Mouse (Mus musculus) MEL (cell line): ENCODE measurements around the gene Tlk2. TPM values are rescaled to one million over a fixed set of nuclear protein-coding genes. Genes with fewer than 3 reads are reported as not detected.
A peak's percentile ranks its signal among the peaks of the same experiment; 100 is the strongest.

Experiments
- DNase-seq: peaks from one replicate; pipeline ENCODE4 v3.0.0; 2011; ENCODE audit warnings: low read depth, low spot score
- H3K27ac ChIP-seq: 2 replicates; pipeline ENCODE4 v1.5.1; 2012; ENCODE audit warnings: low read depth, mild to moderate bottlenecking, control low read depth, low read length, moderate library complexity; ENCODE audit not compliant: control insufficient read depth
- H3K27me3 ChIP-seq, 2 experiments: fragments of 150-350 bp in 1 of 2; sonication (generic) in 1 of 2; 2 replicates each; pipeline ENCODE4 v1.6.1; 2012; ENCODE audit warnings: low read length in 2 of 2, mild to moderate bottlenecking in 2 of 2, improper control_type of control experiment in 1 of 2, moderate library complexity in 1 of 2; ENCODE audit not compliant: insufficient read depth in 2 of 2, control insufficient read depth in 1 of 2
- H3K36me3 ChIP-seq, 2 experiments: 2 replicates each; pipeline ENCODE4 v1.6.1; 2012 to 2014; ENCODE audit warnings: low read length in 2 of 2, improper control_type of control experiment in 1 of 2, inconsistent platforms in 1 of 2, mild to moderate bottlenecking in 1 of 2; ENCODE audit not compliant: insufficient read depth in 2 of 2, control insufficient read depth in 1 of 2
- H3K4me1 ChIP-seq, 2 experiments: fragments of 150-350 bp in 1 of 2; sonication (generic) in 1 of 2; 2 replicates each; pipeline ENCODE4 v1.6.1; 2012; ENCODE audit warnings: low read length in 2 of 2, improper control_type of control experiment in 1 of 2, mild to moderate bottlenecking in 1 of 2; ENCODE audit not compliant: insufficient read depth in 2 of 2, control insufficient read depth in 1 of 2
- H3K4me3 ChIP-seq, 2 experiments: fragments of 150-350 bp in 1 of 2; sonication (generic) in 1 of 2; 2 replicates each; pipeline ENCODE4 v1.5.1; 2012; ENCODE audit warnings: low read depth in 2 of 2, low read length in 2 of 2, mild to moderate bottlenecking in 2 of 2, moderate library complexity in 2 of 2, control low read depth in 1 of 2, improper control_type of control experiment in 1 of 2; ENCODE audit not compliant: control insufficient read depth in 1 of 2, insufficient read depth in 1 of 2
- H3K79me2 ChIP-seq: 2 replicates; pipeline ENCODE4 v1.6.1; 2012; ENCODE audit warnings: mild to moderate bottlenecking, low read length, moderate library complexity; ENCODE audit not compliant: control insufficient read depth, poor library complexity, insufficient read depth
- H3K9ac ChIP-seq: 2 replicates; pipeline ENCODE4 v1.6.1; 2012; ENCODE audit warnings: low read depth, mild to moderate bottlenecking, control low read depth, low read length, moderate library complexity; ENCODE audit not compliant: control insufficient read depth, poor library complexity, severe bottlenecking
- H3K9me3 ChIP-seq: fragments of 150-350 bp; sonication (generic); replicated peaks from 2 replicates; pipeline ENCODE4 v1.6.1; 2012; ENCODE audit warnings: mild to moderate bottlenecking, low read length, improper control_type of control experiment, moderate library complexity; ENCODE audit not compliant: insufficient read depth
- ELF1 ChIP-seq: IDR thresholded peaks from 2 replicates; pipeline ENCODE4 v1.6.1; 2014; ENCODE audit warnings: low read depth, mild to moderate bottlenecking, inconsistent platforms, low read length, improper control_type of control experiment, moderate library complexity
- EP300 ChIP-seq, 2 experiments: IDR thresholded peaks; 2 replicates each; pipeline ENCODE4 v1.6.1; 2011; ENCODE audit warnings: improper control_type of control experiment in 2 of 2, low read length in 2 of 2, low read depth in 1 of 2, mild to moderate bottlenecking in 1 of 2
- ETS1 ChIP-seq: IDR thresholded peaks from 2 replicates; pipeline ENCODE4 v1.6.1; 2012; ENCODE audit warnings: low read depth, mild to moderate bottlenecking, inconsistent platforms, low read length, improper control_type of control experiment, moderate library complexity
- GATA1 ChIP-seq: IDR thresholded peaks from 2 replicates; pipeline ENCODE4 v1.6.1; 2011; ENCODE audit warnings: low read depth, low read length, improper control_type of control experiment
- HCFC1 ChIP-seq: IDR thresholded peaks from 2 replicates; pipeline ENCODE4 v1.6.1; 2012; ENCODE audit warnings: low read depth, mild to moderate bottlenecking, inconsistent platforms, low read length, improper control_type of control experiment, moderate library complexity
- JUND ChIP-seq: IDR thresholded peaks from 2 replicates; pipeline ENCODE4 v1.6.1; 2011; ENCODE audit warnings: low read depth, mild to moderate bottlenecking, improper control_type of control experiment, low read length
- KAT2A ChIP-seq: conservative IDR thresholded peaks from 2 replicates; pipeline ENCODE4 v1.6.1; 2012; ENCODE audit warnings: low read depth, low read length, improper control_type of control experiment, inconsistent platforms
- MAX ChIP-seq: IDR thresholded peaks from 2 replicates; pipeline ENCODE4 v1.6.1; 2011; ENCODE audit warnings: low read length, improper control_type of control experiment
- MAZ ChIP-seq: IDR thresholded peaks from 2 replicates; pipeline ENCODE4 v1.6.1; 2012; ENCODE audit warnings: low read depth, mild to moderate bottlenecking, inconsistent platforms, low read length, improper control_type of control experiment
- MYC ChIP-seq: IDR thresholded peaks from 2 replicates; pipeline ENCODE4 v1.6.1; 2011; ENCODE audit warnings: low read depth, mild to moderate bottlenecking, low read length, improper control_type of control experiment, moderate library complexity
- NELFE ChIP-seq: IDR thresholded peaks from 2 replicates; pipeline ENCODE4 v1.6.1; 2011; ENCODE audit warnings: low read depth, low read length, improper control_type of control experiment
- NRF1 ChIP-seq: IDR thresholded peaks from 2 replicates; pipeline ENCODE4 v1.6.1; 2014; ENCODE audit warnings: low read depth, mild to moderate bottlenecking, inconsistent platforms, low read length, improper control_type of control experiment, moderate library complexity; ENCODE audit not compliant: poor library complexity, insufficient read depth, severe bottlenecking
- POLR2AphosphoS5 ChIP-seq: IDR thresholded peaks from 2 replicates; pipeline ENCODE4 v1.6.1; 2012; ENCODE audit warnings: low read depth, borderline replicate concordance, mild to moderate bottlenecking, inconsistent platforms, low read length, moderate library complexity, mixed read lengths
- RCOR1 ChIP-seq: IDR thresholded peaks from 2 replicates; pipeline ENCODE4 v1.6.1; 2012; ENCODE audit warnings: low read depth, mild to moderate bottlenecking, inconsistent platforms, low read length, improper control_type of control experiment
- SIN3A ChIP-seq: IDR thresholded peaks from 2 replicates; pipeline ENCODE4 v1.6.1; 2012; ENCODE audit warnings: low read length, improper control_type of control experiment, inconsistent platforms
- SMC3 ChIP-seq: IDR thresholded peaks from 2 replicates; pipeline ENCODE4 v1.6.1; 2011; ENCODE audit warnings: low read depth, low read length, improper control_type of control experiment
- TBP ChIP-seq: IDR thresholded peaks from 2 replicates; pipeline ENCODE4 v1.8.0; 2011; ENCODE audit warnings: low read depth, low read length, improper control_type of control experiment
- TCF12 ChIP-seq: IDR thresholded peaks from 2 replicates; pipeline ENCODE4 v1.6.1; 2014; ENCODE audit warnings: low read depth, mild to moderate bottlenecking, inconsistent platforms, low read length, improper control_type of control experiment, moderate library complexity
- ZC3H11A ChIP-seq: IDR thresholded peaks from 2 replicates; pipeline ENCODE4 v1.6.1; 2012; ENCODE audit warnings: low read depth, mild to moderate bottlenecking, inconsistent platforms, low read length, improper control_type of control experiment
- polyA plus RNA-seq, 2 experiments: library from polyadenylated mRNA; stranded (reverse) in 1 of 2; unstranded in 1 of 2; fragments of >175 nt in 1 of 2; fragments of >200 nt in 1 of 2; gene quantifications; 2 replicates each; pipeline versions ENCODE4 v1.2.1 to v1.2.4; 2012; ENCODE audit warnings: low replicate concordance in 2 of 2, low read depth in 1 of 2; ENCODE audit not compliant: insufficient read length in 2 of 2, insufficient read depth in 1 of 2, missing spikeins in 1 of 2
- total RNA-seq: library from RNA; depleted of rRNA; stranded (reverse); fragments of 300-350 nt; gene quantifications from 2 replicates; pipeline ENCODE4 v1.2.3, GENCODE M21; 2012

Gene Tlk2
- total and polyA plus RNA-seq, 3 experiments: 46.5 to 60.9 TPM; not detected in 1

DNA sequence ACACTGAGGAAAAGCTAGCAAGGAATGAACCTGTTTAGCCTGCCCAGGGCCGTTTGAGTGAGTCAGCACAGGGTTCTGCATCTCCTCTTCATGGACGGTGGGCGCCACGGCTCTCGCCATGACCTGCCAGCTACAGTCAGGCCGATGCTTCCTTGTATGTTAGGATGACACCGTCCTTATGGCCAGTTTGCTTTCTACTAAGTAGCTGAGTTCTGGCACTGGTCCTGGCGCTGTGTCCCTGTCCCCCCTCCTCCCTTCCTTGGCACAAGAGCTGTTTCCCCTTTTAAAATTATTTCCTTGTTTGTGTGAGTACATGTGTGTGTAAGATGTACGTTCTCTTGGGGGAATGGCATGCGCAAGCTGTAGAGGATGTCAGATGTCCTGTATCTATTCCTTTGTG is 33.4 kb upstream of the Tlk2 start:
- no peak for DNase-seq
- H3K4me3 ChIP-seq: no peak overlapping the region
- no peaks in the 10 kb centered on the region for H3K27me3 ChIP-seq
- H3K9ac ChIP-seq: no peak overlapping the region
- H3K79me2 ChIP-seq: no peaks in the 10 kb centered on the region
- H3K36me3 ChIP-seq: peaks cover 0 to 7% of the 10 kb centered on the region in 2 experiments; a peak in 2 of 4 replicates
- TF ChIP-seq TCF12: no peak
- no peak for TF ChIP-seq POLR2AphosphoS5
- no peak for TF ChIP-seq MAX
- no peak for TF ChIP-seq MYC
- TF ChIP-seq KAT2A: no peak
- TF ChIP-seq, all 39 proteins: peak for 0
- Histone ChIP-seq H3K4me1 (peaks cover 4 to 9% of the 10 kb centered on the region in 2 experiments), H3K9me3 (no peaks in the 10 kb centered on the region), H3K27ac (no peak overlapping the region)

DNA sequence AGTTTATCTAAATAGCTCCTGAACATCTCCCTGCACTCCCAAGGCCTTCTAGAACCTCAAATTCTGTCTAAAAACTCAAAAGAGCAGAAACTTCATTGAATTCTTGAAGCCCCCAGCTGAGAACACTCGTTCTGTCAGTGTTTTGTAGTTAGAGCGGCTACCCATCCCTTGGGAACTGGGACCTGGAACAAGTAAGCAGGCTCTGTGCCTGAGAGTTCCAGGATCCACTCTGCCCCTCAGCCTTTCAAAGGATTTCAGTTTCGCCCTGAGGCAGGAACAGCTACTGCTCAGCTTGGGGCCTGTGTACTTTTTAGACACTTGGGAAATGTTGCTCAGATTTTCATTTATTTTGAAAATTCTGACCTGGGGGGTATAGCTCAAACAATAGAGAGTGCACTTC is 32.0 kb upstream of the Tlk2 start, which contains the start of gene Gm10842:
Gene Gm10842, plus strand, starts transcription at position 301 of the 400 bp plus-strand sequence.
- Histone ChIP-seq H3K4me3 (no peak within 1 kb of the TSS), H3K9ac (no peak within 1 kb of the TSS), H3K27me3 (no peaks in the 10 kb centered on the region), H3K9me3 (no peaks in the 10 kb centered on the region), H3K4me1 (peaks cover 5 to 21% of the 10 kb centered on the region in 2 experiments), H3K79me2 (no peaks in the 10 kb centered on the region)
- DNase-seq: no peak
- TF ChIP-seq ETS1 (no peak), SMC3 (no peak), NRF1 (no peak)
- TF ChIP-seq, all 39 proteins: peak for 0
- peaks cover 0 to 16% of the 10 kb centered on the region in 2 experiments; a peak in 2 of 4 replicates for H3K36me3 ChIP-seq
- no peak within 1 kb of the TSS for H3K27ac ChIP-seq

- Histone ChIP-seq H3K27ac (peak overlapping the region; percentile 30), H3K79me2 (no peaks in the 10 kb centered on the region; the same call in 1 of the 2 replicates), H3K9me3 (no peaks in the 10 kb centered on the region), H3K4me1 (peaks cover 11 to 43% of the 10 kb centered on the region in 2 experiments), H3K4me3 (no peak overlapping the region), H3K36me3 (peaks cover 0 to 31% of the 10 kb centered on the region in 2 experiments; a peak in 2 of 4 replicates), H3K9ac (no peak overlapping the region), H3K27me3 (no peaks in the 10 kb centered on the region)
- DNase-seq: peak; percentile 72
- TF ChIP-seq MAZ: 0 out of 2 replicates have a peak, but pooled peaks have one; percentile 57
- TF ChIP-seq ELF1: no peak
- no peak for TF ChIP-seq ZC3H11A
- peak; percentile 33 to 41; a peak in 2 of 4 replicates for TF ChIP-seq EP300 (IDR thresholded peaks at IDR 0.05; ENCODE audit: low read depth in 1 of 2, low read length in 2 of 2)
- peak; percentile 95 for TF ChIP-seq RCOR1
- TF ChIP-seq HCFC1: peak; percentile 53; the same call in 1 of the 2 replicates
- peak; percentile 75 for TF ChIP-seq GATA1
- no peak for TF ChIP-seq MAX
- TF ChIP-seq NELFE: no peak
- TF ChIP-seq JUND: no peak
- TF ChIP-seq TBP: 0 out of 2 replicates have a peak, but pooled peaks have one; percentile 18
- TF ChIP-seq TCF12: peak; percentile 51; the same call in 1 of the 2 replicates
- TF ChIP-seq ETS1: peak; percentile 89
- TF ChIP-seq MYC: 0 out of 2 replicates have a peak, but pooled peaks have one; percentile 31
- TF ChIP-seq SIN3A: peak; percentile 37; the same call in 1 of the 2 replicates
Observed at GRCm38 (mm10) chr11:105149353-105149752, 29.3 kb upstream of the Tlk2 start.
